Mouse (Mus musculus) intestine, postnatal 0 days (tissue): ENCODE measurements around the gene Echdc3. TPM values are rescaled to one million over a fixed set of nuclear protein-coding genes. Genes with fewer than 3 reads are reported as not detected.

Source experiments
- ATAC-seq: fragments of 200-750 bp; cut with Nextera tagmentation; 2 replicates; pipeline ENCODE4 v1.8.0; 2017; ENCODE audit warnings: mild to moderate bottlenecking, moderate TSS enrichment, moderate library complexity
- H3K27ac ChIP-seq: fragments of 300-500 bp; sonication (generic); 2 replicates; pipeline ENCODE4 v1.5.1; 2014; ENCODE audit warnings: mild to moderate bottlenecking, low read depth, low read length, moderate library complexity
- H3K27me3 ChIP-seq: fragments of 300-500 bp; sonication (generic); replicated peaks from 2 replicates; pipeline ENCODE4 v1.6.1; 2014; ENCODE audit warnings: low read length, mixed read lengths; ENCODE audit not compliant: control insufficient read depth, insufficient read depth
- H3K36me3 ChIP-seq: fragments of 300-500 bp; sonication (generic); 2 replicates; pipeline ENCODE4 v1.6.1; 2014; ENCODE audit warnings: mild to moderate bottlenecking, moderate library complexity; ENCODE audit not compliant: control insufficient read depth, insufficient read depth
- H3K4me1 ChIP-seq: fragments of 300-500 bp; sonication (generic); replicated peaks from 2 replicates; pipeline ENCODE4 v1.6.1; 2014; ENCODE audit warnings: antibody characterized with exemption, low read length, mixed read lengths; ENCODE audit not compliant: control insufficient read depth, insufficient read depth
- H3K4me2 ChIP-seq: fragments of 300-500 bp; sonication (generic); replicated peaks from 2 replicates; pipeline ENCODE4 v1.6.1; 2014; ENCODE audit warnings: low read depth, mild to moderate bottlenecking, moderate library complexity
- H3K4me3 ChIP-seq: fragments of 300-500 bp; sonication (generic); 2 replicates; pipeline ENCODE4 v1.5.1; 2014; ENCODE audit warnings: low read depth, low read length
- H3K9ac ChIP-seq: fragments of 300-500 bp; sonication (generic); 2 replicates; pipeline ENCODE4 v1.6.1; 2014; ENCODE audit warnings: mild to moderate bottlenecking, low read depth, low read length
- H3K9me3 ChIP-seq: fragments of 300-500 bp; sonication (generic); 2 replicates; pipeline ENCODE4 v1.6.1; 2016; ENCODE audit warnings: mixed run types; ENCODE audit not compliant: control insufficient read depth
- CTCF ChIP-seq: sonication (generic); IDR thresholded peaks from 2 replicates; pipeline ENCODE4 v1.5.1; 2016; ENCODE audit warnings: low read depth, mild to moderate bottlenecking, control low read depth, antibody characterized with exemption, moderate library complexity
- WGBS: fragments of 180-500 bp; shearing (Covaris S2); extraction: QIAGEN DNeasy Blood & Tissue Kit; methylation state at CpG from one replicate; pipeline ENCODE4 v1.1.7; 2014; 5-methylcytosine and 5-hydroxymethylcytosine counted together
- polyA plus RNA-seq: library from polyadenylated mRNA; unstranded; fragments of >200 nt; fragmentation: Nextera tagmentation; extraction: Ambion mirVana; gene quantifications from 2 replicates; pipeline ENCODE4 v1.2.1, GENCODE M21; 2015

The Echdc3 gene
- polyA plus RNA-seq, 1 experiment from 2014 or later: 3.1 TPM

GRCm38 (mm10) chr2:6193591-6193973, 19.3 kb downstream of the Echdc3 start:
- no peak overlapping the region for H3K4me2 ChIP-seq
- H3K4me1 ChIP-seq: 0 out of 2 replicates have a peak, but pooled peaks cover 4% of the 10 kb centered on the region
- H3K9ac ChIP-seq: no peak overlapping the region
- TF ChIP-seq CTCF: no peak
- no peak overlapping the region for H3K27ac ChIP-seq
- H3K36me3 ChIP-seq: no peaks in the 10 kb centered on the region
- H3K9me3 ChIP-seq: no peaks in the 10 kb centered on the region
- H3K27me3 ChIP-seq: no peaks in the 10 kb centered on the region
- ATAC-seq: no peak
- H3K4me3 ChIP-seq: no peak overlapping the region
- 46% methylated on average over 10 of the region's 10 CpGs for WGBS

GRCm38 (mm10) chr2:6192820-6193590, 19.8 kb downstream of the Echdc3 start:
- Histone ChIP-seq H3K36me3 (no peaks in the 10 kb centered on the region), H3K27me3 (no peaks in the 10 kb centered on the region), H3K9ac (no peak overlapping the region), H3K4me1 (0 out of 2 replicates have a peak, but pooled peaks cover 4% of the 10 kb centered on the region), H3K27ac (no peak overlapping the region), H3K9me3 (no peaks in the 10 kb centered on the region), H3K4me2 (no peak overlapping the region), H3K4me3 (no peak overlapping the region)
- peak; percentile 39; the same call in 1 of the 2 replicates for ATAC-seq
- WGBS: 61% methylated on average over 20 of the region's 20 CpGs
- peak; percentile 93 for TF ChIP-seq CTCF

DNA sequence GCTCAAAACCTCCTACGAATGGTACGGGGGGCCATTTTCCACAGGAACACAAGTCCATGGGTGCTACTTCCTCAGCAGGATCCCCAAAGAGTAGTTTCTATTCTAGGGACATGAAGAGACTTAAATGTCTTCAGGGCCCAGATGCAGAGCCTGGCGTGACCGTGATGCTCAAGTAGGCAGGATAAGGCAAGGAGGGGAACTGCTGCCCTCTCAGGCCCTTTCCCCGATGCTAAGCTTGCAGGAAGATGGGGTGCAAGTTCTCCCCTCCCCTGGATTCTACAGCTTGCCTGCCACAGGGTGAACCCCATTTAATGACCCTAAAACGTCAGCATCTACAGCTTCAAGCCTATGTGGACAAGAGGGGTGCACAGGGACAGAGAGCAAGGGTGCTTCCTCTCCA, 22.8 kb downstream of the Echdc3 start:
- no peak for ATAC-seq
- H3K9ac ChIP-seq: no peak overlapping the region
- 0 out of 2 replicates have a peak, but pooled peaks cover 4% of the 10 kb centered on the region for H3K4me1 ChIP-seq
- no peak overlapping the region for H3K27ac ChIP-seq
- H3K36me3 ChIP-seq: no peaks in the 10 kb centered on the region
- no peaks in the 10 kb centered on the region for H3K9me3 ChIP-seq
- H3K27me3 ChIP-seq: no peaks in the 10 kb centered on the region
- no peak for TF ChIP-seq CTCF
- 91% methylated on average over 6 of the region's 6 CpGs for WGBS
- H3K4me3 ChIP-seq: no peak overlapping the region
- no peak overlapping the region for H3K4me2 ChIP-seq

- H3K9me3 ChIP-seq: no peaks in the 10 kb centered on the region
- no peak for ATAC-seq
- H3K4me2 ChIP-seq: no peak overlapping the region
- no peaks in the 10 kb centered on the region for H3K27me3 ChIP-seq
- no peak overlapping the region for H3K27ac ChIP-seq
- H3K4me3 ChIP-seq: no peak overlapping the region
- no peak for TF ChIP-seq CTCF
- 95% methylated on average over 2 of the region's 2 CpGs for WGBS
- no peaks in the 10 kb centered on the region for H3K36me3 ChIP-seq
- H3K4me1 ChIP-seq: 0 out of 2 replicates have a peak, but pooled peaks cover 4% of the 10 kb centered on the region
- H3K9ac ChIP-seq: no peak overlapping the region
These were observed 23.2 kb downstream of the Echdc3 start for GRCm38 (mm10) chr2:6189675-6189998.

GRCm38 (mm10) chr2:6188891-6189674, 23.8 kb downstream of the Echdc3 start:
- 0 out of 2 replicates have a peak, but pooled peaks cover 4% of the 10 kb centered on the region for H3K4me1 ChIP-seq
- H3K4me2 ChIP-seq: no peak overlapping the region
- 0 out of 2 replicates have a peak, but pooled peaks have one; percentile 5 for TF ChIP-seq CTCF
- H3K27me3 ChIP-seq: no peaks in the 10 kb centered on the region
- no peaks in the 10 kb centered on the region for H3K9me3 ChIP-seq
- H3K4me3 ChIP-seq: no peak overlapping the region
- ATAC-seq: no peak
- no peaks in the 10 kb centered on the region for H3K36me3 ChIP-seq
- H3K9ac ChIP-seq: no peak overlapping the region
- no peak overlapping the region for H3K27ac ChIP-seq
- 87% methylated on average over 11 of the region's 11 CpGs for WGBS

DNA sequence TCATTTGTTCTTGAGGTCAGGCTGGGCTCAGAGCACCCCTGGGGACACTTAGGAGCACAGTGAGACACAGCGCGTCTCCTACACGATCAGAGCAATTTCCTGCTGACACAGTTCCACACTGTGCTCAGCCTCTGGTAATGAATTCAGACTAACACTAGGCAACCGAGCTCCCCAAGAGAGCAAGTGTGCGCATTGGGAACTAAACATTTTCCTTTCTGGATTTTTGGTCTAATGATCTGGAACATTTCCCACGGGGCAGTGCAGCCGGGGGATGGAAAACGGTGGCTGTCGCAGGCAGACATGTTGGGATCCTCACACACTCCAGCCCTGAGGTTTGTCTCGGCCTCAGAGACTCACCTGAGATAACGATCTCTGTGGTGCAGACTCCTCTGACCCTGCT, 25.4 kb downstream of the Echdc3 start:
- no peak for TF ChIP-seq CTCF
- H3K9me3 ChIP-seq: no peaks in the 10 kb centered on the region
- H3K27me3 ChIP-seq: no peaks in the 10 kb centered on the region
- H3K9ac ChIP-seq: no peak overlapping the region
- no peak overlapping the region for H3K4me3 ChIP-seq
- H3K36me3 ChIP-seq: no peaks in the 10 kb centered on the region
- ATAC-seq: no peak
- no peaks in the 10 kb centered on the region for H3K4me1 ChIP-seq
- WGBS: 75% methylated on average over 11 of the region's 11 CpGs
- no peak overlapping the region for H3K4me2 ChIP-seq
- H3K27ac ChIP-seq: no peak overlapping the region
